Mouse (Mus musculus): ENCODE measurements around the gene Cfb. TPM values are rescaled to one million over a fixed set of nuclear protein-coding genes. Genes with fewer than 3 reads are reported as not detected.
"Not testable (repeated sequence)": the region's sequence is repeated elsewhere in the genome, so short reads cannot be mapped to it uniquely, and the experiment has no call there.

The Cfb gene
- polyA plus RNA-seq, 1 experiment from 2014 or later, result 1.8 TPM

GRCm38 (mm10) chr17:34813747-34814146 is 48.6 kb downstream of the Cfb start:
- 62% methylated on average over 12 of the region's 12 CpGs for WGBS
- H3K9ac ChIP-seq, result not testable (repeated sequence)

GRCm38 (mm10) chr17:34811275-34811674 is 51.0 kb downstream of the Cfb start:
- no peak for ATAC-seq (ENCODE audit: low read depth)
- WGBS, result 73% methylated on average over 15 of the region's 15 CpGs
- H3K4me1 ChIP-seq (replicated peaks), result no peaks in the 10 kb centered on the region

More at GRCm38 (mm10) chr17:34813747-34814146, 48.6 kb downstream of the Cfb start:
- not testable (repeated sequence) for H3K4me3 ChIP-seq; H3K4me2 ChIP-seq; ATAC-seq (ENCODE audit: low read depth); H3K36me3 ChIP-seq; H3K27me3 ChIP-seq; H3K4me1 ChIP-seq (replicated peaks); H3K9me3 ChIP-seq; H3K27ac ChIP-seq (replicated peaks)

GRCm38 (mm10) chr17:34810811-34811210 is 51.5 kb downstream of the Cfb start:
- WGBS, result 82% methylated on average over 7 of the region's 8 CpGs

More at GRCm38 (mm10) chr17:34811275-34811674, 51.0 kb downstream of the Cfb start:
- Histone ChIP-seq H3K27ac (replicated peaks) (no peak overlapping the region), H3K9me3 (no peaks in the 10 kb centered on the region), H3K36me3 (no peaks in the 10 kb centered on the region), H3K4me2 (no peak overlapping the region), H3K4me3 (no peak overlapping the region), H3K9ac (no peak overlapping the region), H3K27me3 (no peaks in the 10 kb centered on the region)

GRCm38 (mm10) chr17:34810411-34810810 is 51.9 kb downstream of the Cfb start:
- not testable (repeated sequence) for H3K4me1 ChIP-seq (replicated peaks); H3K4me2 ChIP-seq; ATAC-seq (ENCODE audit: low read depth); H3K9me3 ChIP-seq; H3K27ac ChIP-seq (replicated peaks); H3K4me3 ChIP-seq; H3K36me3 ChIP-seq; H3K9ac ChIP-seq; H3K27me3 ChIP-seq
- 85% methylated on average over 5 of the region's 5 CpGs for WGBS

More at GRCm38 (mm10) chr17:34810811-34811210, 51.5 kb downstream of the Cfb start:
- not testable (repeated sequence) for H3K4me2 ChIP-seq; H3K9ac ChIP-seq; H3K4me3 ChIP-seq; H3K9me3 ChIP-seq; H3K4me1 ChIP-seq (replicated peaks); ATAC-seq (ENCODE audit: low read depth); H3K36me3 ChIP-seq; H3K27me3 ChIP-seq; H3K27ac ChIP-seq (replicated peaks)

- Histone ChIP-seq H3K36me3 (no peaks in the 10 kb centered on the region), H3K27me3 (no peaks in the 10 kb centered on the region), H3K27ac (replicated peaks) (no peak overlapping the region), H3K4me1 (replicated peaks) (no peaks in the 10 kb centered on the region), H3K4me3 (no peak overlapping the region), H3K9me3 (peaks cover 12% of the 10 kb centered on the region; the same call in 1 of the 2 replicates), H3K4me2 (no peak overlapping the region), H3K9ac (no peak overlapping the region)
- no peak for ATAC-seq (ENCODE audit: low read depth)
- 84% methylated on average over 6 of the region's 6 CpGs for WGBS
Observed at GRCm38 (mm10) chr17:34808599-34809205, 53.6 kb downstream of the Cfb start.

GRCm38 (mm10) chr17:34807176-34807575 is 55.1 kb downstream of the Cfb start:
- Histone ChIP-seq H3K4me1 (replicated peaks) (no peaks in the 10 kb centered on the region), H3K36me3 (no peaks in the 10 kb centered on the region), H3K9me3 (peaks cover 12% of the 10 kb centered on the region; the same call in 1 of the 2 replicates), H3K4me3 (no peak overlapping the region), H3K9ac (no peak overlapping the region), H3K4me2 (no peak overlapping the region), H3K27me3 (no peaks in the 10 kb centered on the region), H3K27ac (replicated peaks) (no peak overlapping the region)
- WGBS, result 76% methylated on average over 3 of the region's 3 CpGs
- no peak for ATAC-seq (ENCODE audit: low read depth)

Small RNAs within 50 kb of the gene (microRNA-seq; reads per million reads assigned to microRNA genes)
- 0.89 reads per million for gene Mir6970
- 1.3 reads per million for gene Mir6971
- gene Mir6972, result not detected

Other genes starting within 250 kb of the Cfb start
- 21.8 and 28.4 TPM in 2 replicates for gene Egfl8, start 246.5 kb downstream of the Cfb start, polyA plus RNA-seq (2015; fragmentation: Nextera tagmentation; extraction: Ambion mirVana)
- gene Ppt2, start 234.0 kb downstream of the Cfb start, polyA plus RNA-seq (2015; fragmentation: Nextera tagmentation; extraction: Ambion mirVana), result 23.7 and 25.0 TPM in 2 replicates
- gene Prrt1, start 233.0 kb downstream of the Cfb start, polyA plus RNA-seq (2015; fragmentation: Nextera tagmentation; extraction: Ambion mirVana), result 3.8 and 4.2 TPM in 2 replicates
- gene Fkbpl, start 217.8 kb downstream of the Cfb start, polyA plus RNA-seq (2015; fragmentation: Nextera tagmentation; extraction: Ambion mirVana), result 17.1 and 18.6 TPM in 2 replicates
- gene Atf6b, start 215.4 kb downstream of the Cfb start, polyA plus RNA-seq (2015; fragmentation: Nextera tagmentation; extraction: Ambion mirVana), result 106 TPM in 2 replicates
- 0.11 and 0.14 TPM in 2 replicates for gene Tnxb, start 192.0 kb downstream of the Cfb start, polyA plus RNA-seq (2015; fragmentation: Nextera tagmentation; extraction: Ambion mirVana)
- not detected in 2 replicates for gene C4b, start 118.6 kb downstream of the Cfb start, polyA plus RNA-seq (2015; fragmentation: Nextera tagmentation; extraction: Ambion mirVana)
- gene Cyp21a1, start 58.0 kb downstream of the Cfb start, polyA plus RNA-seq (2015; fragmentation: Nextera tagmentation; extraction: Ambion mirVana), result not detected in 2 replicates
- 31.6 and 34.2 TPM in 2 replicates for gene Stk19, start 25.6 kb downstream of the Cfb start, polyA plus RNA-seq (2015; fragmentation: Nextera tagmentation; extraction: Ambion mirVana)
- gene Dxo, start 25.5 kb downstream of the Cfb start, polyA plus RNA-seq (2015; fragmentation: Nextera tagmentation; extraction: Ambion mirVana), result 63.0 and 63.2 TPM in 2 replicates
- gene Skiv2l, start 12.3 kb downstream of the Cfb start, polyA plus RNA-seq (2015; fragmentation: Nextera tagmentation; extraction: Ambion mirVana), result 49.7 and 57.1 TPM in 2 replicates
- gene Nelfe, start 12.1 kb downstream of the Cfb start, polyA plus RNA-seq (2015; fragmentation: Nextera tagmentation; extraction: Ambion mirVana), result 81.6 and 90.5 TPM in 2 replicates
- 9.5 and 10.4 TPM in 2 replicates for gene Zbtb12, start 17.0 kb upstream of the Cfb start, polyA plus RNA-seq (2015; fragmentation: Nextera tagmentation; extraction: Ambion mirVana)
- not detected in 2 replicates for gene Gm20547, start 19.5 kb upstream of the Cfb start, polyA plus RNA-seq (2015; fragmentation: Nextera tagmentation; extraction: Ambion mirVana)
- gene C2, start 35.7 kb upstream of the Cfb start, polyA plus RNA-seq (2015; fragmentation: Nextera tagmentation; extraction: Ambion mirVana), result 0.99 and 2.1 TPM in 2 replicates
- gene Ehmt2, start 36.0 kb upstream of the Cfb start, polyA plus RNA-seq (2015; fragmentation: Nextera tagmentation; extraction: Ambion mirVana), result 86.8 and 88.7 TPM in 2 replicates
- not detected in 2 replicates for gene Slc44a4, start 51.9 kb upstream of the Cfb start, polyA plus RNA-seq (2015; fragmentation: Nextera tagmentation; extraction: Ambion mirVana)
- 30.2 and 30.6 TPM in 2 replicates for gene Neu1, start 68.7 kb upstream of the Cfb start, polyA plus RNA-seq (2015; fragmentation: Nextera tagmentation; extraction: Ambion mirVana)
- gene Hspa1b, start 96.7 kb upstream of the Cfb start, polyA plus RNA-seq (2015; fragmentation: Nextera tagmentation; extraction: Ambion mirVana), result 0.38 and 0.47 TPM in 2 replicates
- not detected in 2 replicates for gene Gm20481, start 107.4 kb upstream of the Cfb start, polyA plus RNA-seq (2015; fragmentation: Nextera tagmentation; extraction: Ambion mirVana)
- 6.0 and 6.3 TPM in 2 replicates for gene Hspa1a, start 109.6 kb upstream of the Cfb start, polyA plus RNA-seq (2015; fragmentation: Nextera tagmentation; extraction: Ambion mirVana)
- 1.5 and 2.2 TPM in 2 replicates for gene Hspa1l, start 110.2 kb upstream of the Cfb start, polyA plus RNA-seq (2015; fragmentation: Nextera tagmentation; extraction: Ambion mirVana)
- gene Lsm2, start 119.3 kb upstream of the Cfb start, polyA plus RNA-seq (2015; fragmentation: Nextera tagmentation; extraction: Ambion mirVana), result 99.4 and 99.8 TPM in 2 replicates
- gene Vars, start 138.5 kb upstream of the Cfb start, polyA plus RNA-seq (2015; fragmentation: Nextera tagmentation; extraction: Ambion mirVana), result 57.9 and 58.2 TPM in 2 replicates
- gene Vwa7, start 154.1 kb upstream of the Cfb start, polyA plus RNA-seq (2015; fragmentation: Nextera tagmentation; extraction: Ambion mirVana), result 0.17 and 0.18 TPM in 2 replicates
- 2.5 and 2.6 TPM in 2 replicates for gene Sapcd1, start 165.5 kb upstream of the Cfb start, polyA plus RNA-seq (2015; fragmentation: Nextera tagmentation; extraction: Ambion mirVana)
- gene Msh5, start 184.2 kb upstream of the Cfb start, polyA plus RNA-seq (2015; fragmentation: Nextera tagmentation; extraction: Ambion mirVana), result 2.8 and 3.1 TPM in 2 replicates
- 132 and 145 TPM in 2 replicates for gene Clic1, start 187.4 kb upstream of the Cfb start, polyA plus RNA-seq (2015; fragmentation: Nextera tagmentation; extraction: Ambion mirVana)
- 417 and 431 TPM in 2 replicates for gene Ddah2, start 196.5 kb upstream of the Cfb start, polyA plus RNA-seq (2015; fragmentation: Nextera tagmentation; extraction: Ambion mirVana)
- gene Ly6g6c, start 202.9 kb upstream of the Cfb start, polyA plus RNA-seq (2015; fragmentation: Nextera tagmentation; extraction: Ambion mirVana), result 0.54 TPM in 1 of 2 replicates, not detected in the other
- gene Mpig6b, start 203.7 kb upstream of the Cfb start, polyA plus RNA-seq (2015; fragmentation: Nextera tagmentation; extraction: Ambion mirVana), result 0.28 and 0.38 TPM in 2 replicates
- gene Ly6g6e, start 214.4 kb upstream of the Cfb start, polyA plus RNA-seq (2015; fragmentation: Nextera tagmentation; extraction: Ambion mirVana), result 0.46 and 0.55 TPM in 2 replicates
- 0.95 and 1.8 TPM in 2 replicates for gene Ly6g6d, start 215.5 kb upstream of the Cfb start, polyA plus RNA-seq (2015; fragmentation: Nextera tagmentation; extraction: Ambion mirVana)
- 0.44 and 0.68 TPM in 2 replicates for gene Ly6g6f, start 223.1 kb upstream of the Cfb start, polyA plus RNA-seq (2015; fragmentation: Nextera tagmentation; extraction: Ambion mirVana)
- gene Abhd16a, start 226.7 kb upstream of the Cfb start, polyA plus RNA-seq (2015; fragmentation: Nextera tagmentation; extraction: Ambion mirVana), result 98.2 and 104 TPM in 2 replicates
- not detected in 2 replicates for gene Ly6g5c, start 245.8 kb upstream of the Cfb start, polyA plus RNA-seq (2015; fragmentation: Nextera tagmentation; extraction: Ambion mirVana)

Measured in neural tube, embryonic 13.5 days (tissue).